Mouse (Mus musculus) cerebellum, postnatal 10 days (tissue): ENCODE results near the gene Mylk.
"Not testable (repeated sequence)": the region's sequence is repeated elsewhere in the genome, so short reads cannot be mapped to it uniquely, and the experiment has no call there.

Experiments used
- DNase-seq, 2 experiments: peaks; one replicate each; pipeline ENCODE4 v3.0.0; 2021; ENCODE audit warnings: mixed read lengths in 2 of 2

The Mylk gene

GRCm38 (mm10) chr16:34772445-34773032, 27.5 kb downstream of the Mylk start:
- DNase-seq: no peak

DNA sequence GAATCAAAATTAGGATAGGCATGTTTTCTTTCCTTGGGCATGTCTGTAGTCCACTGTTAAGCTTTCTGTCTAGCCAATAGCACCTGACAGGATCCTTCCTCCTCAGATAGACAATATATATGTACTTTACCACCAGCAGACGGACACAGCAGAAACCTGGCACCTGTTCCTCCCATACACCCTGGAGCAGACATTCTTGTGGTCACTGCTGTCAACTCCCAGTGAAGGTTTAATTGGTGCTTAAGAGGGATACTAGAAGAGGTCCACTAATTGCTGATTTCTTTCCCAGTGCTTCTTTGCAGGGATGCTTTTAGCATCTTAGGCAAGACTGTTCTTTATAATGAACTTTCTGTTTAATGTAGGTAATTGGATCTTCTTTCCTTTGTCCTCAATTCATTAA, 37.4 kb downstream of the Mylk start:
- no peak for DNase-seq

GRCm38 (mm10) chr16:34783536-34783935, 38.5 kb downstream of the Mylk start:
- DNase-seq: peak in 1 of 2 experiments; percentile 12

DNA sequence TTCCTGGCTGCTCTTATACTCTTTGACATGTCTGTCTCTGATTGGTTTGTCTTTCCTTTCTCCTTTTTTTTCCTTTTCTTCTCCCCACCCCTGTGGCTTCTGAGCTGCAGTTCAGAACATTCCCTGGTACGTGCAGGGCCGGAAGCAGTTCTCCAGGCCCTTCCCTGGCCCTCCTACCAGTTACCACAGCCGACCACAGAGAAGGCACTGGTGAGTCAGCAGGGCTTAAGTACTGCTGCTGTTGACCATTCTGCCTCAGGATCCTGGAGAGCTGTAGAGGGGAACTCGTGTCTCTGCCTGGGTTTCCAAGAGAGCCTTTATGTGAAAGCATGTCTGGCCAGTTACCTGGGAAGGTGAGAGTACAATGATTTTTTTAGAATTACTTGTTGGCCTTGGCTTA, 39.7 kb downstream of the Mylk start:
- DNase-seq: no peak

GRCm38 (mm10) chr16:34792555-34792954, 47.5 kb downstream of the Mylk start:
- no peak for DNase-seq

DNA sequence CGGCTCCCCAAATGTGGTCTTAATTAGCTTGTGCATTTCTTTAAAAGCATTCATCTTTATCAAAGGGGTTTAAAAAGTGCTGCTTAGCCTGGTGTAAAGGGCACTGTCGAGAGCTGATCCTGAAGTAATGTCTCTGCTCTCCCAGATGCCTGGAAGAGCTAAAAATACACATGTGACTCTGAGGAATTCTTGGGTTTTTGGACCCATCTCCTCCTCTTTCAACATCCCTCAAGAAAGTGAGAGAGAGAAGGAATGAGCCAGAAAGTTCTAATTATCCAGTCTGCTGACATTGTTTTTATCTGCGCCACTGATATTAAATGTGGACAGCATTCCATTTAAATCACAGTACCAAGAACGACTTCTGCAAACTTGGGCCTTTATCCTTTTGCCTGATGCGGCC, 48.0 kb downstream of the Mylk start:
- DNase-seq: no peak

DNA sequence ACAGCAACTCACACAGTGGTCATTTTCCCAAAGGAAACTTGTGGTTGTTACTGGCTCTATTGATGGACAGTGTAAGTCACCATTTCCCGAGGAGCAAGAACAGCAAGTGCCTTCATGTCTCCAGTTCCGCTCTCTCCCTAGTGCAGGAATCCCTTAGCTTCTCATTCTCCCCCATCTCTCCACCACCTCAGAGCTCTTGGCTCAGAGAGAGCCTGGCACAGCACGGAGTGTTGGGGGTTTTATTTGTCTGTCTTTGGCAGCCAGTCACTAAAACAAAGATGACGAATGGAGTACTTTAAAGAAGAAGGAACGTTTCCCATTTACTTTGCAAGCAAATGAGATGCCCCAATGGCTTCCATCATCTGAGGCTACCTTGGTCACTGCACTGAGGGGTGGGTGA, 56.2 kb downstream of the Mylk start:
- no peak for DNase-seq

GRCm38 (mm10) chr16:34804286-34805010, 59.4 kb downstream of the Mylk start:
- no peak for DNase-seq

DNA sequence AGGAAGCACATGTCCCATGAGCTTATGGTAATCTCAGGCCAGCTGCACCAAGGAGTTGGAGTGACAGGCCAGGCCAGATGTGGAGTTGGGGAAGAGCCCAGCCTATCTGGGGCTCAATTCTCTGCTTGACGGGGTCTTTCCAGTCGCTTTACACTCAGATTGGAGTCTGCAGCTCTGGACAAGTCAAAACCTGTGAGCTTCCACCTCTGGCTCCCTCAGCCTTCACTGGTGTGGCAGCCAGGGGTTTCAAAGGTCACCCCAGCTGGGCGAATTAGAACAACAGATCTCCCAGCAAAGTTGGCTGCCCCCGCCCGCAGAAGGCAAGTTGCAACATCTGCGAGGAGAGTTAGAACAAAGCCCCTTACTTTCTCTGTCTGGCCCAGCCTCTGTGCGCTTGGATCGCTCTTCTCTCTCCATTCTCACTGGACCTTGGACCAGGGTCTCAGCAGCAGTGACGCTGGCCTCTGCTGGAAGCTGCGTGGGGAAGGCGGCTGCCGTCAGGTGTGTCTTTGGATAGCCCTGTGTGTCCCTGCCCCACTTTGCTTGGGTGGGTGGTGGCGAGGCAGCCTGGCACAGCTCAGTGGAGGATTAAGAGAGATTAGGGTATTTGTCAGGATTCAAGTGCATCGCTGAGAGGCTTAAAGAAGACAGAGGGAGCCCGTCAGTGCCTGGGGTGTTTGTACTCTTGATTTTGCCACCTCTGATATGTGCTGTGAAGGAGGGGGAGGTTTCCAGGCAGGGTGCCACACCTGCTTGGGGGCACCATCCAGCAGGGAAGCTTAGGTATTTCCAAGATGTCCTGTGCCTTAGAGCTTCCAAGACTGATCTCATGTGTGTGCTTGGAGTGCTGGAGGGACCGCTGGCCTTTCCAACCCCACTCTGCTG, 62.1 kb downstream of the Mylk start:
- peak in 1 of 2 experiments; percentile 12 for DNase-seq

DNA sequence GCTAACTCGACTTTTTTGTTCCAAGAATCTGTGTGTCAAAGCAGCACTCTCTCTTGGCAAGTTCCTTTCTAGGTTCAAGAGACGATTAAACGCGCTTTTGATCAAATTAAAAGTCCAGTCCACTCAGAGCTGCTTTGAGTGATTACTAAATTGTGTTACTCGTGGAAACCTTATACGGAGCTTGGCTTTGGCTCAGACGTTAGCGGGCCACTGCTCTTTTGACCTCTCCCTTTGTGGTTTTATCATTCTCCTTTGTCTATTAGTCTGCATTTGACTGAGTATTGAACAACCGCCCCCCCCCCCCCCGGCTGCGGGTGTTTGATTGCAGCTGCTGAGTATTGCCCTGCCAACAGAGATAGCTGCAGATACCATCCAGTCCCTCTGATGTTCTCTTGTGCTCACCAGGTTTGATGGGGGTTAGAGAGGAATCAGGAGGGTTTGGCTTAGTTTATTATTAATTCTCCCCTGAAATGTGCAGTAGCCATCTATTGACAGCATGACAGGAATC, 62.8 kb downstream of the Mylk start:
- DNase-seq: no peak

DNA sequence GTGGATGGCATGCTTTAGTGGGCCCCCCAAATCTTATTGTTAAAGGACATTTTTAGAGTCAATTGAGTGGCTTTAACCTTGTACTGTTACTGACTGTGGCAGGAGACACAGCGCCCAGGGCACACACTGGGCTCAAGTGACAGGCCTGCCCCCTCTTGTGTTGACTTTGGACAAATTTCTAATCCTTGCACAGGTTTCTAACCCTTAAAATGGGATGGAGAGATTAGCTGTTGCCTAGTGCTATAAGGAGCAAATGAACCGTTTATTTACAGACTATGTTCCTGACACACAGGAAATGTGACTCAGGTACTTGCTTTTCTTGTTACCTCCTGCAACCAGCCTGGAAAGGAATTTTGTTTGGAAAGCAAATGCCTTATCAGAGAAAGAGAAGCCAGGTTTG, 67.2 kb downstream of the Mylk start:
- DNase-seq: no peak

- DNase-seq: not testable (repeated sequence)
These were observed 68.2 kb downstream of the Mylk start for GRCm38 (mm10) chr16:34813161-34813560.

DNA sequence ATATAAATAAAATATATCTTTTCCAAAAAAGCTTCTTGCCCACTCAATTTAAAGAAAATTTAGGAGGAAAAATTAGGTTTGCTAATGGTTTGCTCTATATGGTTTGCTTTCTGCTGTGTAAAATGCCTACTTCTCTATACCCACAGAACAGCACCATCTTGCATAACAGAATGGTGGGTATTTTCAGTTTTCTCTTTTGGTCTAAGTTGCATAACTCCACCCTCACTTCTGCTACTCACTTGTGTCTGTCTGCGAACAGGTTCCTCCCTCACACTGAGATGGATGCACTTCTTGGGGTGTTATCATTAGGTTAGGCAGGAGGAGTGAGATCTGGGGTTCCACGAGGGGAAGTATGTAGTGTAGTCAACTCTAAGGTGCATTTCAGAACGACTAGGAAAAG, 68.6 kb downstream of the Mylk start:
- no peak for DNase-seq

GRCm38 (mm10) chr16:34814612-34815011, 69.6 kb downstream of the Mylk start:
- no peak for DNase-seq

DNA sequence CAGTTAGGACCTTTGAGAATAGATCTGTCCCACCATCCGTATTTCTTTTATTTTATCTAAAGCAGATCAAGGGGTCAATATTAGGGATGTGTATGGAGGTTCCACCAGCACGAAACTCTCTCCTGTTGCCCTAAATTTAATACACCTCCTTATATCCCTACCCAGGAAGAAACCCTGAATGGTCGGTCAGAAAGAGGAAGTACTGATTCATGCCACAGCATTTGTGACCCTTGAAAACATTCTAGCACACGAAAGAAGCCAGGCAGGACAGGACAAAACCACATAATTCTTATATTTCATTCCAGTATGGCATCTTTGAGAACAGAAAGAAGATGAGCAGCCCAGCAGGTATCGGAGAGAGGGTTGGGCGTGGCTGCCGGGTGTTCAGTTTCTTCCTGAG, 71.5 kb downstream of the Mylk start:
- DNase-seq: no peak

- no peak for DNase-seq
These were observed 80.2 kb downstream of the Mylk start for GRCm38 (mm10) chr16:34825111-34825744.

DNA sequence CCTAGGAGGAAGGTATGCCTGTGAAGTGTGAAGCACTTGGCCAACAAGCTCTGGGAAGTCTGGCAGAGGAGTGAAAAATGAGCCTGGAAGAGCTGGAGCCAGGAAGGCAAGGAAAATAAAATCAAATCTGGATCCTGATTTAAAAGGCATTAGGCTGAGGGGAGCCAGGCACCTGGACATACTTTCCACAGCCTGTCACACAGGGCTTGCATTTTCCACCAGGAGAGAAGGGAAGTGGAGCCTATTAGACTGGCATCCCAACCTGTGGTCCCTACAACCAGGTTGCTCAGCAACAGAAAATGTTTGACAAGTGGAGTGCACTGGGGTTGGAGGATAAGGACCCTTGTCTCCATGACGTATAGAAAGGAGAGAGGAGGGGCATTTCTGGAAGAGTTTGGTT, 89.5 kb downstream of the Mylk start:
- DNase-seq: peak in 1 of 2 experiments; percentile 13

DNA sequence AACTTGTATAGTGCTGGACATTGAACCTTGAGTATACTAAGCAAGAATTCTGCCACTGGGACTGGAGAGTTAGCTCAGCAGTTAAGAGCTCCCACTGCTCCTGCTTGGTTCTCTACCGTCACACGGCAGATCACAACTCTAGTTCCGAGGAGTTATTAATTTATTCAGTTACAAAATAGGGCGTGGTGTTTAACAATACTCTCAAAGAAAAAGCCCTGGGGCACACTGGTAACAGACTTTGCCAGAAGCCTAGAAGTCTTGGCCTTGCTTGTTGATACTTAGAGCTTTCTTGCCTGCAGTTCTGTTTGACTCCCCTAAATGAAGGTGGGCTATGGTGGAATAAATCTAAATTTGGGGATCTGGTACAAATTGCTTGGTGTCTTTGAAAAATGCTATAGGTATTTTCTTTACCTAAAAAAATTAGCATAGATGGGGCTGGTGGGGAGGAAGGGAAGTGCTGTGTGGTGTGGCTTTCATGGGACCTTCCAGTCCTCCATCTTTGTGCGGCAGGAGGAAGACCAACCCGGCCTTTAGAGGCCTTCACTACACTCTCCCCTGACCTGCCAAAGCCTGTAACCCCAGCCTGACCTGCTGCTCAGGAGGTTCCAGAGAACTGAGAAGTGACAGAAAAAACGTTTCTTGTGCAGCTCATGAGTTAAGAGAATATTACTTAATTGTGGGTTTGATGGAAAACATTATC, 94.1 kb downstream of the Mylk start:
- no peak for DNase-seq

DNA sequence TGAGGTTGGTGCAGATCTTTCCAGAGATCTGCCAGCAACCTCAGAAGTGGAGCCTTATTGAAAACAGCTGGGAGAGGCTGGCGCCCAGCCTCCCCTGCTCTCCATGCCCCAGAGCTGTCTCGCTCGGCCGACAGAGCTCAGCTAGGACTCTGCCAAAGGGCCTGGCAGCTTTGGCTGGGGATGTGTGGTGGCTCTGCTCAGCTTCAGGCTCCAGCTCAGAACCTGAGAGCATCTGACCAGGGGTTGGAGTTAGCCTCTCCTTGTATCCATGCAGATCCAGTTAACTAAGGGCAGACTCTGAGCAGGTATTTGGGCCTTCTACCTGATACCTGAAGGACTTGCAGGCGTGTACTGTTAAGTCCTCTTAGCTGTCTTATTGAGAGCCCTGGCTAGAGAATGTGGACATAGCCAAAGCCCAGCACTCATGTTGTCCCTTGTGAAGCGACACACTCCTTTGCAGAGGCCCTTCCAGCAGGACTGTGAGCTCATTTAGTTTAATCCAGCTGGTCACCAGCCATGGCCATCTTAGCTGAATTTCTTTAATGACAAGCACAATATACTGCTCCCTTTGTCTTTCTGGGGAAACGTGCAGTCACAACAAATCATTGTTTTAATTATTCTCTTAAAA, 94.8 kb downstream of the Mylk start:
- peak; percentile 36 to 59 for DNase-seq

DNA sequence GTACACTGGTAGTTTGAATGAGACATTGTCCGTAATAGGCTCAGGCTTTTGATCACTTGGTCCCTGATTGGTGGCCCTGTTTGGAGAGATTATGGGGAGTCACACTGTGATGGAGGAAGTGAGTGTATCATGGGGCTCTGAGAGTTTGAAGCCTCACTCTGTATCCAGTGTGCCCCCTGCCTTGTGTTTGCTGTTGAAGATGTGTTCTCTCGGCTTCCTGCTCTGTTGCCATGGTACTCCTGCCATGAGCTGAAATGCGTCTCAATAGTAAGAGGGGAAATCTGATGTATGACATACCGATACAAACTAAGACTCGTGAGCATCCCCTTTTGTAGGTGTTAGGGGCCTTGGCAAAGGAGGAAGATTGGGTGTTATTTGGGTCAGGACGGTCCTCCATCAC, 99.8 kb downstream of the Mylk start:
- no peak for DNase-seq

- DNase-seq: no peak
These were observed 102.6 kb downstream of the Mylk start for GRCm38 (mm10) chr16:34847638-34848037.

DNA sequence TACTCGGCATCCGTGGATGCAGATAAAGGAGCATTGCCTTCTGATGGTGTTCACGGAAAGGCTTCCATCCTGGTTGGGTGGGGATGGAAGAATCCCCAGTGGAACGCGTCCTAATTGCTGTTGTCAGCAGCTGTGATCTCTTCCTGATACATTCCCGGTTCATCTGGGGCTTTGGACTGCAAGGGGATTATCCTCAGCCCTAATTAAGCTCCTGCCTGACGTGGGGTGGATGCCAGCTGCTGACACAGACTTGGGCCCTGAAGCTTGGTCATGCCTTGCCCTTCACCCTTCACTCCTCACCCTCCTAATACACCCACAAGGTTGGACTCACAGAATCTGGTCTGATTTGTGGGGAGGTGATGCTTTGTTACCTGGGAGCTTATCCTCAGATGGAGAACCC, 109.1 kb downstream of the Mylk start:
- DNase-seq: peak; percentile 8 to 16
